Mouse (Mus musculus) forebrain, embryonic 11.5 days (tissue): ENCODE measurements around the gene Large1. TPM values are rescaled to one million over a fixed set of nuclear protein-coding genes. Genes with fewer than 3 reads are reported as not detected.
"Not testable (repeated sequence)": the region's sequence is repeated elsewhere in the genome, so short reads cannot be mapped to it uniquely, and the experiment has no call there.

Experiments
- ATAC-seq: fragments of 200-750 bp; cut with Nextera tagmentation; replicated peaks from 2 replicates; pipeline ENCODE4 v1.8.0; 2017; ENCODE audit warnings: moderate TSS enrichment; ENCODE audit not compliant: low FRiP score
- DNase-seq: peaks from one replicate; pipeline ENCODE4 v3.0.0-alpha.2; 2017; ENCODE audit warnings: low spot score
- H3K27ac ChIP-seq: fragments of 300-500 bp; sonication (generic); 2 replicates; pipeline ENCODE4 v1.5.1; 2014; ENCODE audit warnings: low read depth, low read length
- H3K27me3 ChIP-seq: fragments of 300-500 bp; sonication (generic); 2 replicates; pipeline ENCODE4 v1.6.1; 2014; ENCODE audit warnings: mild to moderate bottlenecking, low read length, mixed read lengths; ENCODE audit not compliant: control insufficient read depth, insufficient read depth
- H3K36me3 ChIP-seq: fragments of 300-500 bp; sonication (generic); 2 replicates; pipeline ENCODE4 v1.6.1; 2014; ENCODE audit warnings: mild to moderate bottlenecking, low read length, moderate library complexity, mixed read lengths; ENCODE audit not compliant: control insufficient read depth, insufficient read depth
- H3K4me1 ChIP-seq: fragments of 300-500 bp; sonication (generic); replicated peaks from 2 replicates; pipeline ENCODE4 v1.6.1; 2014; ENCODE audit warnings: low read length, mixed read lengths; ENCODE audit not compliant: control insufficient read depth, insufficient read depth
- H3K4me2 ChIP-seq: fragments of 300-500 bp; sonication (generic); 2 replicates; pipeline ENCODE4 v1.6.1; 2014; ENCODE audit warnings: low read depth, mild to moderate bottlenecking, low read length, moderate library complexity, mixed read lengths; ENCODE audit not compliant: severe bottlenecking
- H3K4me3 ChIP-seq: fragments of 300-500 bp; sonication (generic); 2 replicates; pipeline ENCODE4 v1.5.1; 2014; ENCODE audit warnings: low read depth, low read length
- H3K9ac ChIP-seq: fragments of 300-500 bp; sonication (generic); 2 replicates; pipeline ENCODE4 v1.6.1; 2014; ENCODE audit warnings: low read length
- H3K9me3 ChIP-seq: fragments of 300-500 bp; sonication (generic); 2 replicates; pipeline ENCODE4 v1.6.1; 2016; ENCODE audit warnings: low read length, mixed read lengths; ENCODE audit not compliant: control insufficient read depth
- WGBS: fragments of 180-500 bp; shearing (Covaris S2); extraction: QIAGEN DNeasy Blood & Tissue Kit; methylation state at CpG from one replicate; pipeline ENCODE4 v1.1.7; 2014; 5-methylcytosine and 5-hydroxymethylcytosine counted together
- polyA plus RNA-seq: library from polyadenylated mRNA; unstranded; fragments of >200 nt; fragmentation: Nextera tagmentation; extraction: Ambion mirVana; gene quantifications from 2 replicates; pipeline ENCODE4 v1.2.1, GENCODE M21; 2014

Gene Large1
- polyA plus RNA-seq, 1 experiment from 2014 or later, result 9.4 TPM

- H3K4me1 ChIP-seq, result no peaks in the 10 kb centered on the region
- H3K27me3 ChIP-seq, result no peaks in the 10 kb centered on the region
- WGBS, result 60% methylated on average over 2 of the region's 2 CpGs
- DNase-seq, result peak; percentile 60
- H3K9me3 ChIP-seq, result no peaks in the 10 kb centered on the region
- no peak overlapping the region for H3K4me3 ChIP-seq
- peak; percentile 58; the same call in 1 of the 2 replicates for ATAC-seq
- no peak overlapping the region for H3K9ac ChIP-seq
- H3K36me3 ChIP-seq, result no peaks in the 10 kb centered on the region
- no peak overlapping the region for H3K27ac ChIP-seq
- no peak overlapping the region for H3K4me2 ChIP-seq
These were observed 349.5 kb downstream of the Large1 start for GRCm38 (mm10) chr8:73003858-73004257.

DNA sequence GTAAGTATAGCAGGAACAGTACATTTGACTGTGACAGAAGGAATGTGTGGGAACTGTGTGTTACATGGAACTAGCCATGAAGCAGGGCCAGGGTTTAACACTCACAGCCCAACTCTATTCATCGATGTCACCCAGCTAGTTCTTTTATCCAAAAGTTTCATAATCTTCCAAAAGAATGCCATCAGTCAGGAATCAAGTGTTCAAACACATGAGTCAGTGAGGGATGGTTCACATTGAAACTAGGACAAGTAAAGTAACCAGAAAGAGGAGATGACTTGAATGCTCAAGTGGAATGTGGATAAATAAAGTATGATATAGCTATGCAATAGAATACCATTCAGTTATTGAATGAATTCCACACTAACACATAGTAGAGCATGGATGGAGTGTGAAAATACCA is 359.5 kb downstream of the Large1 start:
- Histone ChIP-seq H3K4me3 (no peak overlapping the region), H3K36me3 (no peaks in the 10 kb centered on the region), H3K4me2 (no peak overlapping the region), H3K27ac (no peak overlapping the region), H3K27me3 (no peaks in the 10 kb centered on the region), H3K4me1 (no peaks in the 10 kb centered on the region), H3K9me3 (no peaks in the 10 kb centered on the region), H3K9ac (no peak overlapping the region)
- WGBS, result 94% methylated on average over 1 of the region's 1 CpGs
- no peak for ATAC-seq
- DNase-seq, result no peak

GRCm38 (mm10) chr8:72990425-72990824 is 362.9 kb downstream of the Large1 start:
- H3K4me2 ChIP-seq, result no peak overlapping the region
- no peaks in the 10 kb centered on the region for H3K36me3 ChIP-seq
- no peak overlapping the region for H3K9ac ChIP-seq
- H3K9me3 ChIP-seq, result no peaks in the 10 kb centered on the region
- H3K4me3 ChIP-seq, result no peak overlapping the region
- 77% methylated on average over 2 of the region's 2 CpGs for WGBS
- ATAC-seq (no peak), DNase-seq (no peak)
- H3K4me1 ChIP-seq, result no peaks in the 10 kb centered on the region
- H3K27ac ChIP-seq, result no peak overlapping the region
- no peaks in the 10 kb centered on the region for H3K27me3 ChIP-seq

- no peaks in the 10 kb centered on the region for H3K27me3 ChIP-seq
- DNase-seq (no peak), ATAC-seq (no peak)
- H3K9ac ChIP-seq, result no peak overlapping the region
- H3K4me2 ChIP-seq, result no peak overlapping the region
- H3K4me1 ChIP-seq, result no peaks in the 10 kb centered on the region
- WGBS, result 91% methylated on average over 1 of the region's 1 CpGs
- no peak overlapping the region for H3K4me3 ChIP-seq
- H3K27ac ChIP-seq, result no peak overlapping the region
- no peaks in the 10 kb centered on the region for H3K9me3 ChIP-seq
- no peaks in the 10 kb centered on the region for H3K36me3 ChIP-seq
These were observed 370.5 kb downstream of the Large1 start for GRCm38 (mm10) chr8:72982832-72983231.

DNA sequence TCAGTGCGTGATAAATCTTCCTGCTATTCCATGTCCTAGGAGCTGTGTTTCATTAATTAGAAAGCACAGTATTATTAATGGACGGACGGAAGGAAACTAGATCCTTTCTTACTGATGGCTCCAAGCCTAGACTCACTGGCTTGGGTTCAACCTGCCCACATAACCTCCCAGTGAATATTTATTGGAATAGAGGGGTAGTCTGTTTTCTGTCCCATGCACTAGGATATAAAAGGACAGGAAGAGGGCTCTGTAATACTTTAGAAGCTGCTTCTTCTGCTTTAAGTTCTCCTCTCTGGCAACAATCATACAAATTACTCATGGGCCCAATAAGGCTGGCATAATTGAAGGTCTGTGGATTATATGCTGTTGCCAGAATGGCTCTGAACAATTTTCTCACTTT is 398.3 kb downstream of the Large1 start:
- H3K9me3 ChIP-seq, result no peaks in the 10 kb centered on the region
- DNase-seq, result no peak
- H3K36me3 ChIP-seq, result no peaks in the 10 kb centered on the region
- H3K4me1 ChIP-seq, result 0 out of 2 replicates have a peak, but pooled peaks cover 5% of the 10 kb centered on the region
- WGBS, result 93% methylated on average over 3 of the region's 3 CpGs
- no peaks in the 10 kb centered on the region for H3K27me3 ChIP-seq
- ATAC-seq, result no peak
- H3K4me3 ChIP-seq, result no peak overlapping the region
- H3K9ac ChIP-seq, result no peak overlapping the region
- no peak overlapping the region for H3K4me2 ChIP-seq
- H3K27ac ChIP-seq, result no peak overlapping the region

GRCm38 (mm10) chr8:72941393-72941792 is 411.9 kb downstream of the Large1 start:
- not testable (repeated sequence) for H3K9ac ChIP-seq, H3K27ac ChIP-seq, H3K36me3 ChIP-seq, H3K4me2 ChIP-seq, H3K4me3 ChIP-seq, DNase-seq, ATAC-seq, H3K9me3 ChIP-seq, H3K4me1 ChIP-seq, H3K27me3 ChIP-seq
- 65% methylated on average over 8 of the region's 8 CpGs for WGBS

DNA sequence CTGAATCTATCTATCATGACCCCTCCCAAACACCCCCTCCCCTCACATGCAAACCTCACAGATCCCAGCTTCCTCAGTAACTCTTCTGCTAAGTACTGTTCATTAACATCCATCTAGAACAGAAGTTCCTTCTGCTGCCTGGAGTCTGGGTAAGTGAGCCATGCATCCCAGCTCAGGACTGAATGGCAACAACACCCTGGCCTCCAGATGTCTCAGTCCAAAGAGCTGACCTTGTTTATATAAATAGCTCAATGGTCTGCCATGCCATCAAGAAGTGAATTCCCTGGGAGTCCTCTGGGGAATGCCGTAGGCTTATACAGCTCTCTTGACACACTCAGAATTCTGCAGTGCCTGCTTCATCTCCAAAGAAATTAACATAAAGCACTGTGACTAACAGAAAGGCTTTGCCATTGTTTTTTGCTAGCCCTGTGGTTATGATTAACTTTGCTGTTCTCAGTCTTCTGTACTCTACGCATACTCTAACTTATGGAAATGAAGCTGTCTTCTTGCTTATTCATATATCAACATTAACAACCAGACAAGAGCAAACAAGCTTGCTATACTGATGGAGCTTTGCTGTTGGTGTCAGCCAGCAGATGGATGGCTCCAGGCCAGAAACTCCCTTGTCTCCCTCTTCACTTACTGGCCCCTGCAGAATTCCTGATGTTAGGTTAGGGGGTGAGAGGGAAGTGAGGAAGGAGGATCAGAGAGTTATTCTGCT is 434.0 kb downstream of the Large1 start:
- Histone ChIP-seq H3K9me3 (no peaks in the 10 kb centered on the region), H3K27ac (no peak overlapping the region), H3K9ac (no peak overlapping the region), H3K4me3 (no peak overlapping the region), H3K36me3 (no peaks in the 10 kb centered on the region), H3K4me1 (no peaks in the 10 kb centered on the region), H3K27me3 (no peaks in the 10 kb centered on the region), H3K4me2 (no peak overlapping the region)
- ATAC-seq (no peak; the same call in 1 of the 2 replicates), DNase-seq (no peak)
- 75% methylated on average over 2 of the region's 2 CpGs for WGBS

GRCm38 (mm10) chr8:72905491-72905890 is 447.8 kb downstream of the Large1 start:
- Histone ChIP-seq H3K4me2 (no peak overlapping the region), H3K9ac (no peak overlapping the region), H3K27me3 (no peaks in the 10 kb centered on the region), H3K36me3 (no peaks in the 10 kb centered on the region), H3K27ac (no peak overlapping the region), H3K4me3 (no peak overlapping the region), H3K9me3 (no peaks in the 10 kb centered on the region), H3K4me1 (no peaks in the 10 kb centered on the region)
- 89% methylated on average over 4 of the region's 4 CpGs for WGBS
- DNase-seq (no peak), ATAC-seq (no peak)

DNA sequence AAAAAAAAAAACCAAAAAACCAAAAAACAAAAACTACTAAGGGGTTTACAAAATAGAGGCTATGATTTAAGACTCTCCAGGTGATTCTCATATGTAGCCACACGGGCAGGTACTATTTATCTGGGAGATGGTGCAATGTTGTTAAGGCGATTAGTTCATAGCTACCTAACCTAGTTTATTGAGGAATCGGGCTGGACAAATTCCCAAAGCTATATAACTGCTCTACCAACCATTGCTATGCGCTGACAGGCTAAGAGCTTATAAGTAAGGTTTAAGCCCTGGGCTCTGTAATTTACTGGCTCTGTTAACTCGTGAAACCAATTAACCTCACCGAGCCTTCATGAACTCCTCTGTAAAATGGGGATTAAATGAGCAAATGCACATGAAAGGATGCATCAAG is 451.7 kb downstream of the Large1 start:
- Histone ChIP-seq H3K27ac (no peak overlapping the region), H3K4me3 (no peak overlapping the region), H3K9me3 (no peaks in the 10 kb centered on the region), H3K4me1 (no peaks in the 10 kb centered on the region), H3K36me3 (no peaks in the 10 kb centered on the region), H3K4me2 (no peak overlapping the region), H3K9ac (no peak overlapping the region), H3K27me3 (no peaks in the 10 kb centered on the region)
- WGBS, result 73% methylated on average over 6 of the region's 6 CpGs
- no peak for ATAC-seq
- no peak for DNase-seq
